Mouse (Mus musculus): Measurements from ENCODE around the gene Ssc4d.

Ssc4d gene

DNA sequence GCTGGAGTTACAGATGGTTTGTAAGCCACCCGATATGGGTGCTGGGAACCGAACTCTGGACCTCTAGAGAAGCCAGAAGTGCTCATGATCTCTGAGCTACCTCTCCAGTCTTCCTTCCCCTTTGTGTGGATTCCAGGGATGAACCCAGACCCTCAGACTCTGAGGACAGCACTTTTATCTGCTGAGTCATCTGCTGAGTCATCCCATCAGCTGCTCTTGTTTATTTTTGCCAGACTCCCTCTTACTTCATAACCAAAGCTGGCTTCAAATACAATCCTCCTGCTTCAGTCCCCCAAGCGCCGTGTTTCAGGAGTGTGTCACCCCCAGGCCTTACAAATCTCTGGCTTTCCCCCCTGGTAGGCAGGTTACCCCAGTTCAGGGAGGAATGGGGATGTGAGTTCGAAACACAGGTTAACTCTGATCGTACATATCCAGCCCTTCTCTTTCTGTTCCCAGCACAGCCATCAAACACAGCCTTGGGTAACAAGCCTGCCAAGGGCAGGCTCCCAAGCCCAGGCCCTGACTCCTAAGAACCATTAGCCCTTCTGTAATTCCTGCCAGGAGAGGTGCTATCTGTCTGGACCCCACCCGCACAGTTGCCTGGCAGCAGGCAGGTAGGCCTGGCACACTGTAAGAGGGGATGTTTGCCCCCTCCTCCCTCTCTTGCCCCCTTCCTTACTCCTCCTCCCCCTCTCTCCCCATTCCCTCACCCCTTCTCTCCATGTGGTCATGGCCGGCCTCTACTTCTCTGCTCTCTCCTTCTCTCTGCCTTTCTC lies 1.8 kb upstream of the Ssc4d start:
- DNase-seq (ENCODE audit: low spot score in 2 of 2), result no peak

GRCm38 (mm10) chr5:135971876-135972275 lies 2.5 kb downstream of the Ssc4d start:
- no peak for DNase-seq (ENCODE audit: low spot score in 2 of 2)

- no peak for DNase-seq (ENCODE audit: low spot score in 2 of 2)
Measured at GRCm38 (mm10) chr5:135970247-135970646, 4.1 kb downstream of the Ssc4d start.

- DNase-seq (ENCODE audit: low spot score in 2 of 2), result peak in 1 of 2 experiments; percentile 56
Measured at GRCm38 (mm10) chr5:135968781-135969180, 5.5 kb downstream of the Ssc4d start.

- DNase-seq (ENCODE audit: low spot score in 2 of 2), result no peak
Measured at GRCm38 (mm10) chr5:135966866-135967265, 7.5 kb downstream of the Ssc4d start.

DNA sequence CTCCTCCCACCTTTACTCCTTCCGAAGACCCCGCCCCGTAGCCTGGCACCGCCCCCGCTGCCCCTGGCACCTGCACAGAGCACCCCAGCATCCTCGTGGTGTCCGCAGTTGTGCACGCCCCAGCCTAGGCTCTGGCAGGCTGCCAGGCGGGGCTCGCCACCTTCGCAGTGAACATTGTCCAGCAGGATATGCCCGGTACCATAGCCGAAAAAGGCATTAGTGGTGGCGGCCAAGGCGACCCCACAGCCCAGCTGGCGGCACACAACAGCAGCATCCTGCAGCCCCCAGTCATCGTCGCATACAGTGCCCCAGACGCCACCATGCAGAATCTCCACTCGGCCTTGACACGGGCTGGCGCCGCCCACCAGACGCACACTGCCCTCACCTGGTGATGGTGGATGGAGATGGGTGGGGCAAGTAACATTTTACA lies 8.8 kb downstream of the Ssc4d start:
- DNase-seq (ENCODE audit: low spot score in 2 of 2), result no peak

GRCm38 (mm10) chr5:135963280-135963627 lies 11.1 kb downstream of the Ssc4d start:
- no peak for DNase-seq (ENCODE audit: low spot score in 2 of 2)

GRCm38 (mm10) chr5:135962492-135963279 lies 11.6 kb downstream of the Ssc4d start:
- peak; percentile 99 to 100 for DNase-seq (ENCODE audit: low spot score in 2 of 2)

DNA sequence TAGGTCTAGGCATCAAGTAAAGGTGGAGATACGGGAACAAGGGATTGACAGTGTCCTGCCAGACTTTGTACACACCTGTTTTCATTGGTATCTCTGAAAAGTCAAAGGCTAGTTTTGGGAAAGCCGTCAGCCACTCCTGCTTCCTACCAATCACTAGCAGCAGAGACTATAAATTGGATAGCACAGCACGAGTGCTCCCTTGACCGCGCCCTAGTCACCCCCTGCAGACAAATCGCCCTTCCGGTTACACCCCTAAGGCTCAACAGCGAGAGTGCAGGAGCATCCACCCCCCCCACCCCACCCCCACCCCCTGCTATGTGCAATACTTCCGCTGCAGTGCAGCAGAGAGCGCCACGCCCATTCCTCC lies 12.2 kb downstream of the Ssc4d start:
- no peak for DNase-seq (ENCODE audit: low spot score in 2 of 2)

- no peak for DNase-seq (ENCODE audit: low spot score in 2 of 2)
Measured at GRCm38 (mm10) chr5:135960909-135961635, 13.3 kb downstream of the Ssc4d start.

DNA sequence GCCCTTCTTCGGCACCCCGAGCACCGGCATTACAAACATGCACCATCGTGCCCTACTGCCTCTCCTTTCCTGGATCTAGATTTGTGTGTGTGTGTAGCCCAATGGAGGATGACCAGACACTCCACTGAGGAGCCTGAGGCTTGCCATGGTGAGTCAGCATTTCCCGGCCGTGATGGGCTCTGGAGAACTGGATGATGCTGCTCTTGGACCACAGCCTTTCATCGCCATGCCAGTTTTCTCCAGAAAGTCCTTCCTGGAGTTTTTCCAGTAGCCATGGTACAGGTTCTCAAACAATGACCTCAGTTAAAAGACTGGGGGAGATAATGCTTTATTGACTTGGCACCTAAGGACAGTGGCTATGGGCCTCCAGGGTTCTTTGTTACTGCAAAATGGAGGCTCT lies 14.4 kb downstream of the Ssc4d start:
- no peak for DNase-seq (ENCODE audit: low spot score in 2 of 2)

DNA sequence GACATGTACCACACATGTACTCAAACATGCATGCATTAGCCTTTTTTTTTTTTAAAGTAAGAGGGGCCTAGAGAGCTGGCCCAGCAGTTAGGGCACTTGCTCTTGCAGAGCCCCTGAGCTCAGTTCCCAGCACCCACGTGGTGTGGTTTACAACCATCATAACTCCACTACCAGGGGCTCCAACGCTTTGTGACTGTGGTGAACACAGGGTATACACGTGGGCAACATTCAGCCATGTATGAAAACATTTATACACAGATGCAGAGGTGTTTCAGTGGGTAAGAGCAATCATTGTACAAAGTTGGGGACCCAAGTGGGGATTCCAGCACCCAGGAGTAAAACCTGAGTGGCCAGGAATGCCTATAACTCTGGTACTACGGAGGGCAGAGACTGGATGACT lies 16.0 kb downstream of the Ssc4d start:
- no peak for DNase-seq (ENCODE audit: low spot score in 2 of 2)

DNA sequence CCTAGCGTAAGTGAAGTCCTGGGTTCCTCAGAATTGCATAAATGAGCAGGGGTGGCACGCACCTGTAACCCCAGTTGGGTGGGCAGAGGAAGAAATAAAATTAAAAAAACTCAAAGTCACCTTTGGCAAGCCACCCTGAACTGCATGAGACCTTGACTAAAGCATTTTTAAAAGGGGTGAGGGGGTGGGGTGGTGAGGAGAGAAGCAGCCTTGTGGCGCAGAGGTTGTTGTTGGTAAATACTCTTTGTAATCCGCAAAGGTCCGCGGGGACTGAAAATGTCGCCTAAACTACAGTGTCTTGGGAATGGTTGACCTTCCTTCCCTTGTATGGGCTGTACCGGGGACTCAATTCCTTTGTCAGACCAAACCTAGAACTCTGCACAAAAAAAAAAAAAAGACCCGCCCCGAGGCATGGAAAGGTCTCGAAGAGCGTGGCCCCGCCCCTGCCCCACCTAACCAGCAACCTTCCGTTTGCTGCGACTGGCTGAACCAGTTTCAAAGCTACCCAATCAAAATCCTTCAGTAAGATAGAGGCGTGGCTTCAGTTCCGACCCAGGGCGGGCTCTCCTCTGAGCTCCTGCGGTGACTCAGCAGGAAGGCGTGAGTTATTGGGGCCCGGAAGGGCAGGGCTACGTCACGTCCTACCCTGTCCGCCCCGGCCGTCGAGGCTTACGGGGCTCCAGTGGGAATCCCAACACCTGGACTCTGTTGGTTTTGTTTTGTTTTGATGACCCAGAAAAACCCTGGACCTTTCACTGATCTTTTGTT lies 16.9 kb downstream of the Ssc4d start:
- DNase-seq (ENCODE audit: low spot score in 2 of 2), result peak; percentile 97 to 98

DNA sequence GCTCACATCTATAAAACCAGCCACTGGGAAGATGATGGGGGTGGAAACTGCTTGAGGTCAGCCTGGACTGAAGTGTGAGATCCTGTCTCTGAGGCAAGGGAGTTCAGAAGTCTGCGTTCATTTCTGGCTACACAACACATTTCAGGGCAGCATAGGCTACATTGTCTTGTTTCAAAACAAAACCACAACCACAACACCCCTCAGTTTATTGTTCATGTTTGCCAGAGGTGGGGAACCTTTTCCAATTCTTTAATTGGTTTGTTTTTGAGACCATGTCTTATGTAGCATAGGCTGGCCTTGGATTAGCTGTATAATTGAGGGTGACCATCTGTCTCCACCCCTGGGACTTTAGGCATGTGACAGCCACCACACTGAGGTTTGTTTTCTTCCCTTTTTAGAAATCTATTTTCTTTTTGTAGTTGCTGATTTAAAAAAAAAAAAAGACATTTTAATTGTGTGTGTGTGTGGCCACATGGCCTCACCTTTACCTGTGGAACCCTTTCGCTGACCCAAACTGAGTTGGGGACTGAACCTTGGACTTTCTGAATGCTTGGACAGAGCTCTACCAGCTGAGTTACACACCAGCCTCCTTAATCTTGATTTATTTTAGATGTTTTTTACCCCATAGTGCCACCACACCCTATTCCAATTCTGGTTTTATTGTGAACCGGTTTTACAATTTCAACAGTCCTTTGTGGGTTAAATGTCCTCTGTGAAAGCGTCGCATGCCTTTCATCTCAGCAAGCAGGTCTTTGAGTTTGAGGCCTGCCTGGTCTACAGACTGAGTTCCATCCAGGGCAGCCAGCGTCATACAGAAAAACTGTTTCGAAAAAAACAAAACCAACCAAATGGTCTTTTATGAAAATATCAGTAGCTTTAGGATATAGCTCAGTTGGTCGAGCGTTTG lies 17.8 kb downstream of the Ssc4d start:
- DNase-seq (ENCODE audit: low spot score in 2 of 2), result no peak

GRCm38 (mm10) chr5:135952830-135953229 lies 21.5 kb downstream of the Ssc4d start:
- no peak for DNase-seq (ENCODE audit: low spot score in 2 of 2)

- DNase-seq (ENCODE audit: low spot score in 2 of 2), result no peak
Measured at GRCm38 (mm10) chr5:135951660-135952059, 22.7 kb downstream of the Ssc4d start.

GRCm38 (mm10) chr5:135950710-135951412 lies 23.5 kb downstream of the Ssc4d start:
- DNase-seq (ENCODE audit: low spot score in 2 of 2), result peak in 1 of 2 experiments; percentile 39

- no peak for DNase-seq (ENCODE audit: low spot score in 2 of 2)
Measured at GRCm38 (mm10) chr5:135946621-135947020, 27.7 kb downstream of the Ssc4d start.

DNA sequence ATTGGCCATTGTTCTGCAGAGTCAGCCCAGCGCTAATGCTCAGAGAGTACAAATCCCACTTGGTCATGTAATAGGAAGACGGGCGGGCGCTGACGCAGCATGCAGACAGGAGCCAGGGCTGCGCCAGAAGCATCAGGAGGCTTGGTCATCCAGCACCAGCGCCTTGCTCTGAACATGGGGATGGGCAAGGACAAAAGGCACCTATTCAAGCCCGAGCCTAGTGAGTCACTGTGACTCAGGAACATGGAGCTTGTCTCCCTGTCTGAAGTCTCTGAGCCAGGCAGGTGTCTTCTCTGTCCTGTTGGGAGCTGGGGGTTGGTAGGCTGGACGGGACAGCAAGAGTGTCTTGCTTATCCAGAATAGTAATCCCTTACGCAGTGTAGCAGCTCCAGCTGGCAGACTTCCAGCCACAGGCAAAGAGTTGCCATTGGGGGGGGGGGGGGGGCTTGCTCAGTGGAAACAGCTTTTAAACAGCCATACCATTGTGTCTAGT lies 28.4 kb downstream of the Ssc4d start:
- DNase-seq (ENCODE audit: low spot score in 2 of 2), result no peak

DNA sequence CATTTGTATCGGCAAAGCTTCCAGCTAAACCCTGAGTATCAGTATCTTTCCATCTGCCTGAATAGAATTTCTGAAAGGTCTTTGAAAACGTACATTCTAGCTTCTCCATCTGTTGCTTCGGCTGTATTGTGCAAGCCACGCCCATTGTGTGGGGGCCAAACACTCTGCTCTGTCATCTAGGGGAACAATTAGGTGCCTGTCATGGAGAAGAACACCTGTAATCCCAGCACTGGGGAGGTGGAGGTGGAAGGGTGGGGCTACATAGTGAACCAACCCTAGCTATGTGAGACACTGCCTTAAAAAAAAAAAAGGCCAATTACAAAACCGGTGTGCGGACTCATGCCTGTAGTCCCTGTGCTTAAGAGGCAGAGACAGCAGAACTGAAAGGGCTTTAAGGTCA lies 31.6 kb downstream of the Ssc4d start:
- DNase-seq (ENCODE audit: low spot score in 2 of 2), result no peak
